Mouse (Mus musculus): ENCODE measurements at regions not wholly inside any gene's neighbourhood (a gene's known extent, or its start where the extent isn't known, plus 50 kb on each side); places are given as distances from the start of the nearest gene placed in this dataset.

- intact Hi-C loops (cut with DNase I), result no loop called here
- DNase-seq (ENCODE audit: low spot score in 2 of 2), result no peak
Observed at GRCm38 (mm10) chr12:49732351-49732750, 347.4 kb downstream of the Gm43517 start.

GRCm38 (mm10) chr12:49737100-49737499 is 352.1 kb downstream of the Gm43517 start:
- DNase-seq (ENCODE audit: low spot score in 2 of 2), result peak in 1 of 2 experiments; percentile 3
- intact Hi-C loops (cut with DNase I), result no loop called here

- intact Hi-C loops (cut with DNase I), result loop anchor here (5.0 kb wide), 1 partner anchor 212 kb away; no protein-coding TSS in a partner anchor
- peak; percentile 15 to 41 for DNase-seq (ENCODE audit: low spot score in 2 of 2)
Observed at GRCm38 (mm10) chr12:49739960-49740740, 355.2 kb downstream of the Gm43517 start.

GRCm38 (mm10) chr12:49743402-49743801 is 358.4 kb downstream of the Gm43517 start:
- intact Hi-C loops (cut with DNase I), result loop anchor here (5.0 kb wide), 1 partner anchor 209 kb away; no protein-coding TSS in a partner anchor
- DNase-seq (ENCODE audit: low spot score in 2 of 2), result peak; percentile 6 to 21

GRCm38 (mm10) chr12:49747081-49747480 is 362.1 kb downstream of the Gm43517 start:
- no peak for DNase-seq (ENCODE audit: low spot score in 2 of 2)
- intact Hi-C loops (cut with DNase I), result loop anchor here (5.0 kb wide), 1 partner anchor 345 kb away; no protein-coding TSS in a partner anchor

- peak; percentile 7 to 63 for DNase-seq (ENCODE audit: low spot score in 2 of 2)
- intact Hi-C loops (cut with DNase I), result no loop called here
Observed at GRCm38 (mm10) chr12:49758391-49758790, 373.4 kb downstream of the Gm43517 start.

- no peak for DNase-seq (ENCODE audit: low spot score in 2 of 2)
- intact Hi-C loops (cut with DNase I), result no loop called here
Observed at GRCm38 (mm10) chr12:49764541-49764940, 379.6 kb downstream of the Gm43517 start.

GRCm38 (mm10) chr12:49808341-49808740 is 423.4 kb downstream of the Gm43517 start:
- DNase-seq (ENCODE audit: low spot score in 2 of 2), result no peak
- intact Hi-C loops (cut with DNase I), result no loop called here

GRCm38 (mm10) chr12:49814653-49815052 is 429.7 kb downstream of the Gm43517 start:
- DNase-seq (ENCODE audit: low spot score in 2 of 2), result no peak
- intact Hi-C loops (cut with DNase I), result no loop called here

- DNase-seq (ENCODE audit: low spot score in 2 of 2), result no peak
- intact Hi-C loops (cut with DNase I), result no loop called here
Observed at GRCm38 (mm10) chr12:49827769-49828168, 442.8 kb downstream of the Gm43517 start.

GRCm38 (mm10) chr12:49828553-49828952 is 443.6 kb downstream of the Gm43517 start:
- DNase-seq (ENCODE audit: low spot score in 2 of 2), result no peak
- intact Hi-C loops (cut with DNase I), result no loop called here

GRCm38 (mm10) chr12:49830665-49831064 is 445.7 kb downstream of the Gm43517 start:
- intact Hi-C loops (cut with DNase I), result loop anchor here (5.0 kb wide), 1 partner anchor 117 kb away; no protein-coding TSS in a partner anchor
- peak in 1 of 2 experiments; percentile 15 for DNase-seq (ENCODE audit: low spot score in 2 of 2)

- DNase-seq (ENCODE audit: low spot score in 2 of 2), result peak in 1 of 2 experiments; percentile 28
- intact Hi-C loops (cut with DNase I), result loop anchor here (5.0 kb wide), 1 partner anchor 115 kb away; no protein-coding TSS in a partner anchor
Observed at GRCm38 (mm10) chr12:49832118-49832847, 447.3 kb downstream of the Gm43517 start.

- no peak for DNase-seq (ENCODE audit: low spot score in 2 of 2)
- intact Hi-C loops (cut with DNase I), result no loop called here
Observed at GRCm38 (mm10) chr12:49836282-49837070, 451.5 kb downstream of the Gm43517 start.

- no peak for DNase-seq (ENCODE audit: low spot score in 2 of 2)
- intact Hi-C loops (cut with DNase I), result no loop called here
Observed at GRCm38 (mm10) chr12:49885507-49885906, 500.5 kb downstream of the Gm43517 start.

- intact Hi-C loops (cut with DNase I), result no loop called here
- peak in 1 of 2 experiments; percentile 4 for DNase-seq (ENCODE audit: low spot score in 2 of 2)
Observed at GRCm38 (mm10) chr12:49887246-49887645, 502.3 kb downstream of the Gm43517 start.

GRCm38 (mm10) chr12:49897768-49898167 is 512.8 kb downstream of the Gm43517 start:
- DNase-seq (ENCODE audit: low spot score in 2 of 2), result no peak
- intact Hi-C loops (cut with DNase I), result no loop called here

- no peak for DNase-seq (ENCODE audit: low spot score in 2 of 2)
- intact Hi-C loops (cut with DNase I), result no loop called here
Observed at GRCm38 (mm10) chr12:49915691-49916090, 530.7 kb downstream of the Gm43517 start.

GRCm38 (mm10) chr12:49921608-49922007 is 536.6 kb downstream of the Gm43517 start:
- peak in 1 of 2 experiments; percentile 7 for DNase-seq (ENCODE audit: low spot score in 2 of 2)
- intact Hi-C loops (cut with DNase I), result no loop called here

- intact Hi-C loops (cut with DNase I), result no loop called here
- no peak for DNase-seq (ENCODE audit: low spot score in 2 of 2)
Observed at GRCm38 (mm10) chr12:49940818-49941217, 555.8 kb downstream of the Gm43517 start.

Data from left cerebral cortex, postnatal 14 days (tissue).